Mouse (Mus musculus) CD4-positive helper T cell, adult 2 months (primary cell): Measurements from ENCODE around the gene Rabgap1l.
A peak's percentile ranks its signal among the peaks of the same experiment; 100 is the strongest.

Experiments used
- DNase-seq: peaks from one replicate; pipeline ENCODE4 v3.0.0-alpha.2; 2012; ENCODE audit warnings: low read depth, missing footprints, low spot score

Gene Rabgap1l

DNA sequence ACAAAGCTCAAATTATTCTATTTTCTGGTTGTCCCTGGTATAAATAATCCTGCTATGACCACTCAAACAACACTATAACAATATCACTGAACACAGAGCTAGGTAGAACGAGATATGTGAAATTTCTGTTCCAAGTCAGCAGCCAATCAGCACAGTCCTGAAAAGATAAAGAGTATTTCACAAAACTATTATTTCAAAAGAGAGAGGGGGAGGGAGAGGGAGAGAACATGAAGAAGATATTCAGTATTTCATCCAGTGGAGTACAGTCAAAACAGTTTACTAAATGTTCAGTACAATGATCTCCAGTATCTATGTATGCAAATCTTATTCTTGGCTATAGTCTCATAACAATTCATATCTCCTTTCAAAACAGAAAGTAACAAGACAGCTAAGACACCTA, 5.1 kb downstream of the Rabgap1l start:
- no peak for DNase-seq

DNA sequence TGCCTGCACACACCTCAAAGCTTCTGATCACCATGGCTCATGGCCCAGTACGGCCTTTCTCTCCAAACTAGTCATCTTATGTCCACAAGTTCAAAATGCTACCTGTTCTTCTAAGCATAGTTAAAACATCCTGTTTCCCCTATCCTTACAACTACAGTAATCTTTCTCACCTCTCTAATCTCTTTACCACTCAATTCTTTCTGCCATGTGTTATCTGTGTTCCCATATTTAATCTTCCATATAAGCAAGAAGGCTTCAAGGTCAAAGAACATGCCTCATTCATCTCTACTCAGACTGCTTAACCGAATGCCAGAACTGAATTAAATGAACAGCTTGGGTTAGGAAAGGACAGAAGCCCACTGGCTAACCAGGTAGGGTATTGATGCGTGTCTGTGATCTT, 5.8 kb downstream of the Rabgap1l start:
- DNase-seq, result peak; percentile 12

DNA sequence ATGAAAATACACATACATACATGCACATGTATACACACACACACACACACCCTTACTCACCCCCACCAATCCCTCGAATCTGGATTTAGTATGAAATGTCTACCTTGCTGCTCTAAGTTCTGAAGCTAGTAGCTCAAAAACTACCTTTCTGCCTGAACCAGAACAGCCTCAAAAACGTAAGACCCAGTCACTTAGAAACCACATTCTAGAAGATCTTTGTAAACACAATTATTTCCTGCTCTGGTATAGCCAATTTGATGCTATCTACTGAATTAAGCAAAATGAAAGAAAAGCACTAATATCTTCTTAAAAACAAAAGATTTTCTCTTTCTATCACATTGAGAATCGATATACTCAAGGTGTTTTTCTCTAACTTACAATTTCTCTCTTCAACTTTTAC, 6.4 kb downstream of the Rabgap1l start:
- peak; percentile 34 for DNase-seq

DNA sequence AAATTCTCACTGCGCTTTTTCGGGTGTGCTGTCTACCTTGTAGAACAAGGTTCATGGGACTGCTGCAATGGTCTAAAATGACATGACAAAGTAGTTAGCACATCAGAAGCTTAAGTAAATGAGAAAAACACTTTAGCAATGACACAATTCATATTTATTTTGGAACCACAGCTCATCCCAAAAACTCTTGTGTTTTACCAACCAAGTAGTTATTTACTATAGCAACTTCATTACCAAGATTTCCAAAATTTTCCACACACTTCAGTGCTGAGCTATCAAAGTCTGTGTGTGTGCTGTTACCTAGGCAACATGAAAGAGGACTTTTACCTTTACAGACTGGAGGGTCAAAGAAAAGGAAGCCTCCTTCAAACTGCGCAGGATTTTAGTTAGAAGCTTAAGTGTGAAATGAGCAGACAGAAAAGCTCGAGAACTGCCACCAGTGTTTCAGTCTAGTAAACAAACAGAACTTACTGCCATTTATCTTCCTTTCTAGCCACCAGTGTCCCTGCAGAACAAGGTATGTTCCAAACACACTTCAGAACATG, 7.3 kb downstream of the Rabgap1l start:
- peak; percentile 39 for DNase-seq

DNA sequence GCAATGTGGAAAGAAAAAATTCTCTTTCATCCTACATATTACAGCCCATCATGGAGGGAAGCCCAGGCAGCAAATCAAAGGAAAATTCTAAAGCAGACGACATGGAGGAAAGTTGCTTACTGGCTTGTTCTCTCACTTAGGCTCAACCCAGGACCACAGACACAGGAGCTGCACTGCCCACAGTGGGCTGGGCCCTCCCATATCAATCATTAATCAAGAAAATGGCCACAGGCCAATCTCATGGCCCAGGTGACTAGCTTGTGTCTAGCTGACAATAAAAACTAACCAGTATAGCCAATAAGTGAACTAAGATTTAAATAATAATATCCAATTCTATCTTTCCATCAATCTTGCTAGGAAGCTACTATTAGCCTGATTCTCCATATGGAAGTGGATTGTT, 8.9 kb downstream of the Rabgap1l start:
- DNase-seq, result no peak

DNA sequence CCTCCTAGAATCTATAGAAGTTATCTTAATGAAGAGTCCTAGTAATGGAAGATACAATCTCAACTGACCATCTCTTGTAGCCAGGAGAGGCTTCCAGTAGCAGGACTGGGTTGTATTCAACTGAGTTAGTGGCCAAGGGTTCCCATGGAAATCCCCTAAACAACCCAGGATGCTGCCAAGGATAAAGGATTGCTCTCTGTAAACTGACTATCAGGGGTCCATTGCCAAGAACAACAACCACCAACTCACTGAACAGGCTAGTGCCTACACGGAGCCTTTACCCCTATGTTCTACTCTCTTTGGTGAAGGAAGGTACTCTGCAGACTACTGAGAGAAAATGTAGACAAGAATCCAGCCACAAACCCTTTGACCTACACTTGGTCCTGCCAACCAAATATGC, 18.8 kb downstream of the Rabgap1l start:
- DNase-seq, result no peak

DNA sequence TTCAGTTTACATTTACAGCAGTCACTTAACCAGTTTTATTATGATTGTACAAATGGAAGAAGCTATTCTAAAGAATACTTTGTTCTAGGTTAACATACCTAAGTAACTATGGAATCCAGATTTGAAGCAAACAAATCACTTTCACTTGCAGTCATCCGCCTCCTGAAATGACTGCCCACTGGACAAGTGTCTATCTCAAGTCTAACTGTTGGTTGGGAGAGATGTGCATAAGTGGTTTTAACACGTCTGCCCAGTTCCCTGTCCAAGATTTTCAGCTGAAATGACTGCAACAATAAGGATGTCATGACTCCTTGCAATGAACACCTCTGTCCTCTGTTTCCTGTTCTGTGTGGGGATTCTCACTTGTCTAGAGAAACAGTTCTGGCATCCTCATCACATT, 27.4 kb downstream of the Rabgap1l start:
- DNase-seq, result peak; percentile 15

DNA sequence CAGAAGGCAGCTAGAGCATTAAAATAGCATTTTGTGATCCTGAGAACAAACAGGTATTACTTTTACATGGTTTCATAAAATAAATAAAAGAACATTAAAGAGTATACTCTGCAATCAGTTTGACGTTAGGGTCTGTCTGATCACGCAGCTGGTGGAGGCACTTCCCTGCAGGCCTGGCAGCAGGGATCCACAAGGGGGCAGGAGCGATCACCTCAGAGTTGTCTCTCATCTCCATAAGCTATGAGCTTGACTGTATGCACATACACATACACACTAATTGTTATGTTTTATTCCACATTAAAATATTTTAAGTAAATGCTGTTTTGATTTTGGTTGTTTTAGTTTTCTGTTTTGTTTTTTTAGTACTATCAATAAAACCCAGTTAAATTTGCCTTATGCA, 34.8 kb downstream of the Rabgap1l start:
- DNase-seq, result peak; percentile 66

DNA sequence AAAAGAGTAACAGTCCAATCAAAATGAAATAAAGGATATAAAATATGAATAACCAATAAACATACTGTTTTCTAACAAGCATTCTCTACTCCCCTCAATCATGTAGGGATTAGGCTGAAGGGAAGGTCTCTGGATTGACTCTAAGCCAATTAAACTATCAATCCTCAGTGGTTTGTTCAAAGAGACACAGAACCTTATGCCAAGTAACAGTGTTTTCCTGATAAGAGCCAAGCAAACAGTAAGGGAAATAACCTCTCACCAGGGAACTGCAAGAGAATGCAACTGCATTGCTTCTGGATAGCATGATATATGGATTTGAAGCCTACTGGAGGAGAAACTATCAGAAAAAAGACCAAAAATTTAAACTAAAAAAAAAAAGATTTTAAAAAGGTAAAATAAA, 37.7 kb downstream of the Rabgap1l start:
- no peak for DNase-seq

DNA sequence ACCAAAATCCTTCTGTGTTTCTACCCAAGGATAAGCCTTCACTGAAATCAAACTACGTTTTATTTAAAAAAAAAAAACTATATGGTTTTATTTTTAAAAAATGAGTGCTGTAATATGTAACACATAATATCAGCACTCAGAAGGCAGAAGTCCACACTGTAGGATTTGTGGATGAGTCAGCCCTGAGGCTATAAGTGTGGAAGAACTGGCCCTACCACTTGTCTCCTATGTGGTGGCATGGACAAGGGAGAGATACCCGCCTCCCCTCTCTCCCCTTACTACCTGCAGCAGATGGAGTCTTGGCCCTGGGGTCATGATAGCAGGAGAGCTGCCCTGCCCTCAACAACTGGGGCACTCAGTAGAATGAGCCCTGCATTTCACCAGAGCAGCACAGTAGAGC, 42.4 kb downstream of the Rabgap1l start:
- no peak for DNase-seq

DNA sequence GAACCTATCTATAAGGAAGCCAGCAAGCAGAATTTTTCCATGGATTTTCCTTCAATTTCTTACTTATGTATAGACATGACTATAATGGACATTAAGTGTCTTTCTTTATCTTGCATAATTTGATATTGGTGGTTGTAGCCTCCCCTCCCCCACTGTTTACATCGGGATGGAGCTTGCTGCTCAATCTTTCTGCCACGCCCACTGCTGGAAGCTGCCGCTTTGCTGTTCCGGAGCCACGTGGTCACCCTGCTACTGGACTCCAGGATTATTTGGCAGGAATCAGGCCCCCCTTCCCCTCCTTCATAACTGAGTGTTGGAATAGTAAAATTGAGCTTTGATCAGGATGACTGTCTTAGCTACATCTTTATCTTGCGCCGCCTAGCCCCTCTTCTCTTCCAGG, 46.2 kb downstream of the Rabgap1l start:
- no peak for DNase-seq

DNA sequence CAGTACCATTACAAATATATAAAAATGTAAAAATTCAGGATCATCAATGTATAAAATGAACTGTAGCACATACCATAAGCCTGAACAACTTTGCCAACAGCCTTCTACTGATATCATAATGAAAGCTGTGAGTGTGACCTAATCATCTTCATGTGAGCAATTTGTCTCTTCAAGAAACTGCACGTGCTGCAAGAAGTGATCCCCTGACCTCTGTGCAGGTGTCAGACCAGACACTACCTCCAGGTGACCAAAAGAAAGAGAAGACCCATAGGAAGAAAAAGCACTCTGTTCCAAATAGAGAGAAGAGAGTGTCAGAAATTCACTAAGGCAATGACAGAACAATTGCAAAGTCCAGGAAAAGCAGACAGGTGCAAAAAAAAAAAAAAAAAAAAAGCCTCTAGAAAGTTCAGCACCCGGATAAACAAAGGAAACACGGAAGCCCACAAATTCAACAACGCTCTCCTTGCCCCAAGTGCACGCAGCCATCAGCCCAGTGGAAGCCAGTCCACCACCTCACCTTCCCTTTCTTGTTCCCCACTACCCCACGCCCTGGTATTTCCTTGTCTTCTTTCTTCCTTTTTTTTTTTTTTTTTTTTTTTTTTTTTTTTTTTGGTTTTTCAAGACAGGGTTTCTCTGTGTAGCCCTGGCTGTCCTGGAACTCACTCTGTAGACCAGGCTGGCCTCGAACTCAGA, 47.6 kb downstream of the Rabgap1l start:
- no peak for DNase-seq

DNA sequence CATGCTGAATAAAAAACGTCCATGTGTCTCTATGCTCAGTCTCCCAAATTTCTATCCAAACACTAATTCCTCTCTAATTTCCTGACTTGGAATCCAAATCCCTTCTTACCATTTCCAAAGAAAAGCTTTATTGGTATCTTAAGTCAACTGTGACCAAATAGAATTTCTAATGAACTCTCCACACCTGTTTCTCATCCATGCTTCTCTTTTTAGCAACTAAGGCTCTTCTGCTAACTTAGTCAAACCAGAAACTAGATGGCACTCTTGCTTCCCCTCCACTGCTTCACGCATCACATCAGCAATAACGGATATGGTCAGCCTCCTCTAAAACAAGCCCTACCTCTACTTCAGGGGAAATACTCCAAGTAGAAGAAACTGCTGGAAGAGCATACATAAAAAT, 49.0 kb downstream of the Rabgap1l start:
- no peak for DNase-seq

DNA sequence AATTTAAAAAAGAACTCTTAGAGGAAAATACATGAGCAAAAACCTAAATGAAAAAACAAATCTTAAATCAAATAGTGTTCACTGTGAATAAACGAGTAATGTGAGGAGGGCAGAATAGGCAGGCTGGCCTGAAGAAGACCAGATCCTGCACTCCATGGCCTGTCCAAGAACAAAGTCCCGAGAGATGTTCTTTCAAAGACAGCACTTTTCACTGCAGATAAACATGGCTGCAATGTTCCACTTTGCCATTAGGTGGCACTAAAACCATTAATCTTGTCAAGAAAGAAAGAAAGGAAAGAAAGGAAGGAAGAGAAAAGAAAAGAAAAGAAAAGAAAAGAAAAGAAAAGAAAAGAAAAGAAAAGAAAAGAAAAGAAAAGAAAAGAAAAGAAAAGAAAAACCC, 49.8 kb downstream of the Rabgap1l start:
- peak; percentile 61 for DNase-seq

DNA sequence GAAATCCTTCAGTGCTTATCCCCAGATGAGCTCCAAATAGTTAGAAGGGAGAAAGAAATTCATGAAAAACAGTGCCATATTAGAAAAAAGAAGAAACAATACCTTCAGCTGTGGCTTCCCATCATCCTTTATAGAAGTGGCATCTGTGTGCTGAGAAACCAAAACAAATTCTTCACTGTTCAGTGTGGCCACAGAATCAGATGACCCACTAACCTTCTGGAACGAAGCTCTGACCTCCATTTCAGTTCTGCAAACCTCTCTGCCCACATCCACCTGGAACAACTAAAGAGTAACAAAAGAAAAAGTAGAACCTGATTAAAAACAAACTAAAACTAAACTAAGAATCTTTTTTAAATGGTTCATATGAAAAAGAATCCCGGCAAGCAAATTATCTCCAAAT, 52.4 kb downstream of the Rabgap1l start:
- no peak for DNase-seq

DNA sequence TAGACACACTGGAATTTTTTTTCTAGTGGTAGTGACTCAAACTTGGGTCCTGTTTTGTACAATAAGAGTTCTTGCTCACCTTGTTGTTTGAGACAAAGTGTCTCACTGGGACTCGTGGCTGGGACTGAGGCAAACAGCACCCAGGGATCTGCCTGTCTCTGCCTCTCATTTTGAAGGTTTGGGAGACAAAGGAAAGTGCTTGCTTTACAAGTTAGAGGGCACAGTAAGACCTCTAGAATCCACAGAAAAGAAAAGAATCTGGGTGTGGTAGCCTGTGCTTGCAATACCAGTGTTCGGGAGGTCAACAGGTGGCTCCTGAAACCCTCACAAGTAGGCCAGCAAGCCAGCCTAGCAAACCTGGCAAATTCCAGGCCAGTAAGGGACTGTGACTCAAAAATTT, 58.3 kb downstream of the Rabgap1l start:
- DNase-seq, result no peak

DNA sequence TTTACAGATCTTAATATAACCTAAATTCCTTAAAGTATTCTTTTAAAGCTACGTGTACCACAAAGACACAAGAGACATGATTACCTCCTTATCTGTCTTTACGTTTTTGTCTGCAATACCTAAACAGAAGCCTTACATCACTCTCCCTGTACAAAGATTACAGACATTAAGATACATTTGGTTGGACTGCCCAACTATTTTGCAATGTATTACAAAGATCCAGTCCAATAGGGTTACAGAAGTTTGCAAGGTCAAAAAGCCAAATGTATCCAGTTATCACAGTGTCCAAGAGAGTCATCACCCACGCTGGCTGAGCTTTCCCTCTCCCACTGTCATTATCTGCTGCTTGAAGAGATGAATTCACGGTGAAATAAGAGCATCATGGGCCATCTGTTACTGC, 63.1 kb downstream of the Rabgap1l start:
- DNase-seq, result no peak

DNA sequence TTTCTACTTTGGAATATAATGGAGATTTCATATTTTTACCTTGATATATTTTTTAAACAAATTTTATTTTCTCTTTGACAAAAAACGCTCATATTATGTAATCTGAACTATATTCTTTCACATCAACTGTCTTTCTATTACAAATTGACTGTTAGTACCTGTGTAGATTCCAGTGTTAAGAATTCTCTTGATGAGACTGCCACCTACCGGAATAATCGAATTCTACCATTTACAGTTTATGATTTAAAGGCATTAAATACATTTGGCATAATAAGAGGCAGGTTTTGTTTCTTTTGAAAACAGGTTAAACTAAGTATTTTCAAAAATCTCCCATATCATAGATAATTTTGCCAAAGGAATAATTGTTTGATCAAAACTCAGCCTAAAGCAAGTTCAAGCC, 75.3 kb downstream of the Rabgap1l start:
- peak; percentile 40 for DNase-seq

DNA sequence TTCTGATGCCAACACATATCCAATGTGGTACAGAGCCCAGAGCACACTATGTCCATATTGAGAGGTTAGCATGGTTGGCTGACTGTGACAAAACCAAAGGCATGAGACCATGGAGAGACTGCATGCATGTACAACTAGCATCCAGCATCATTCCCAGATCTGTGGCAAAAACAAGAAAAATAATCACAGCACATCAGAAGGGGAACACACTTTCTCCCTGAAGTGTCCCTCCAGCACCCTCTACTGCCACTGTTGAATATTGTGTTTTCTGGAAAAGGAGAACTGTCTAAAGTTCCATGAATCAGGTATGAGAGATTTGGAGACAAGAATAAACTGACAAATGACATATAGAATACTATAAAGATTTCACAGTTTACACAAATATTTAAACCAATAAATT, 78.3 kb downstream of the Rabgap1l start:
- DNase-seq, result no peak

DNA sequence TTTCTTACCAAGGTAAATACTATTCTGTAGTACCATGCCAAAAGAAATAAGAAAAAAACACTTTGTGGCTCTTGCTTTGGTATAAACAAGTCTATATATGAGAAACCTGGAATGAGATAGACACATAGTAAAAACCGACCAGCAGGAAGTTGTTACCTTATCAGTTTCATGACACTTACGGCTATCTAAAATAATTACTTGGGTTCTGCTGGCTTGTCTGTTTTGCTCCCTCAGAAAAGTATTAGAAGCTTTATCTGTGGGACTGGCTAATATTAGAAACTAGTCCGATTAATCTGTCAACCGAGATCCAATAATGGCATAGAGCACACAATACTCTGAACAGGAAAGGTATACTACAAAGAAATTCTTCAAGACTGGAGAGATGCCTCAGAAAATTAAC, 79.1 kb downstream of the Rabgap1l start:
- DNase-seq, result no peak

DNA sequence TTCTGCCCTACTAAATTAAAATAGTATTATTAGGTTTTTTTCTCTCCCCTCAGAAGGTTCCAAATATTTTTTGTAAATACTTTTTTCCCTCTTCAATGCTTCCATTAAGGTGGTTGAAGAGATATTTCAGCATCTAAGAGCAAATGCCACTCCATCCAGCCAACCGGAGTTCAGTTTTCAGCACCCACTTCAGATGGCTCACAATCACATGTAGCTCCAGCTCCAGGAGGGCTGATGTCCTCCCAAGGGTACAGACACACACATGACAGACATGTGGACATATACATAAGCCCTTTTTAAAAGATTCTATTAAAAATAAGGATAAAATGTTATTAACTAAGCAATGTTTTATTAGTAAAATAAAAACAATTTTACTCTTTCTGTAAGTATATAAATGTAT, 79.6 kb downstream of the Rabgap1l start:
- DNase-seq, result no peak

DNA sequence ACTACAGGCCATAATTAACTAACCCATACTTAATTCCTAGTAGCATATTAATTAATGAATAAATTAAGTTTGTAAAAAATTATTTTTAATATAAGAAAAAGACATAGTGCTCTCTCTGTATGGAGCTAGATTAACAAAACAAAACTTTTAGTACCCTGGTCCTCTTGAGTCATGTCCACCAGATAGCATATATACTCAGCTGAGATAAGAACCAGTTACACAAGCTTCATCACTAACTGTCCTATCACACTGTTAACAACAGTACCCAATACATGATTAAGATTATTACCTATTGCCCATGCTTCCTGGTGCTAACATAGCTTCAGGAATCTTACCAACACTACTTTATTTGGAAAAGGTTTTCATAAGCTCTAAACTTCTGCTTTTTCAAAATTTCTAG, 82.5 kb downstream of the Rabgap1l start:
- DNase-seq, result no peak

DNA sequence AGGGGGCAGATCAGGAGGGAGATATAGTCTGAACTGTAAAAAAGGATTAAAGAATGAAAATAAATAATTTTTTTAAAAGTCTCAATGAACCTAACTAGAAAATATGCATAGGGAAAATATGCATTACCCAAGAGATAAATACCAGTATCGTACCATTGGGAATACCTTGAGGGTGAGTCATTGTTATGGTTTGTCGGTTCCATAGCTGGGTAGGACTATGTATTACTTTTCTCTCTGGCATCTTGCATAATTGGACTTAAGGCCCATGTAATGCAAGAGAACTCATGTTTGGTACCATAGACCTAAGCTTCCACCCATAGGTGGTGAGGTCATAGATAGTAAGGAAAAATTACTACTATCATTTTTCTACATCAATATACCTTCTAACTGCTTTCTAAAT, 88.4 kb downstream of the Rabgap1l start:
- no peak for DNase-seq

DNA sequence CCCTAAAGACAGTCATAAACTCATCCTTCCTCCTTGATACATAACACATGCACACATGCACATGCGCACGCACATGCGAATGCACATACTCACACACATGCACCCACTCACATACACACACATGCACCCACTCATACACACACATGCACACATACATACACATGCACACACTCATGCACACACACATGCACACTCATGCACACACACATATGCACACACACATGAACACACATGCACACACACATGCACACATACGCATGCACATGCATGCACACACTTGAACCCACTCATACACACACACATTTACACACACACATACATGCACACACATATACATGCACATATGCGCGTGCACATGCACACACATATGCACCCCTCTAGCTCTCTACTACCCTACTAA, 89.2 kb downstream of the Rabgap1l start:
- DNase-seq, result no peak
